Mouse (Mus musculus) bone marrow, adult 2 months (tissue): ENCODE measurements around the gene P4ha1.

Experiments
- CTCF ChIP-seq: fragments of 200-500 bp; IDR thresholded peaks from 2 replicates; pipeline ENCODE4 v1.5.1; 2011; ENCODE audit warnings: low read length, control low read depth; ENCODE audit not compliant: control insufficient read depth, insufficient read depth
- POLR2A ChIP-seq: fragments of 200-500 bp; IDR thresholded peaks from 2 replicates; pipeline ENCODE4 v1.6.1; 2011; ENCODE audit warnings: low read depth, mild to moderate bottlenecking, control low read depth, low read length, borderline replicate concordance; ENCODE audit not compliant: control insufficient read depth

DNA sequence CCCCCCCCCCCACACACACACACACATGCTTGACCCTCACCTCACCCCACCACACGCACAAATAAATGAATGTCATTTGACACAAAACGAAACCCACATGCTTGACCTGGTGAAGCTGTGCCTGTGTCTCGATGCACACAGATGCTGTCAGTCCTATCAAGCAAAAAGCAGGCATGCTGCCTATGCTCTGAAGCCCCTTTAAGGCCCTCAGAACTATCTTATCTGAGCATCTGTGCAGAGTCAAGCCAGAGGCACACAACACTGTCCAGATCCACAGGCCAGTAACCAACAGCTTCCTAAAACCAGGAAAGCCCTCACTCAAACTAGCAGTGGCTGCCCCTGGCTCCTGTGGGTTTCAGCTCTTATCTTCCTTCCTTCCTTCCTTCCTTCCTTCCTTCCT, 35.4 kb upstream of the P4ha1 start:
- TF ChIP-seq CTCF (no peak), POLR2A (no peak)
